ENCODE assay signal across 8 mouse cellular contexts in genomic region chr16:4541501-4542198, GRCm38 (mm10). TPM values are rescaled to one million over a fixed set of nuclear protein-coding genes. Genes with fewer than 3 reads are reported as not detected.
DNase-seq lines count a peak whose midpoint lies in the region; ATAC-seq lines count a peak whose summit lies in the region.

Srl (minus strand) TSS chr16:4541816.

- peak; percentile 93 for ATAC-seq in megakaryocyte progenitor cell, adult 5-6 weeks (replicated peaks; ENCODE audit: poor library complexity)

- peak; percentile 100 for DNase-seq in adipocyte (ENCODE audit: low spot score)
- peak; percentile 99 for DNase-seq in embryo, embryonic 10 days (ENCODE audit: low spot score)
- peak; percentile 100 for DNase-seq in gastrocnemius, postnatal 10 days
- DNase-seq in induced T-regulatory cell, adult 2 months (ENCODE audit: low read depth): peak; percentile 98
- peak; percentile 99 to 100 for DNase-seq in left cerebral cortex, adult 9 months (ENCODE audit: low spot score in 2 of 2)
- peak; percentile 100 for DNase-seq in right cerebral cortex, postnatal 14 days
- DNase-seq in urinary bladder, postnatal 36 days (ENCODE audit: low spot score in 2 of 2): peak; percentile 100

RNA-seq across cellular contexts. Expression of gene Srl, which starts in this region (rescaled TPM):
- 1,000 to 10,000 TPM; 1,275 to 1,445 TPM for total RNA-seq in gastrocnemius, postnatal 10 days (2021)
- total RNA-seq in megakaryocyte progenitor cell, adult 5-6 weeks (2015): 2.9 and 4.4 TPM in 2 replicates
- 13.9 and 18.7 TPM in 2 replicates for total RNA-seq in megakaryocyte progenitor cell, adult 5-6 weeks (2017)

Comparison
In these comparisons a context has a peak if more than half of its experiments do, and no peak if none do; other contexts are left out.
1. Peak in every context shown above with its lines: DNase-seq and ATAC-seq.
2. RNA of gene Srl (total RNA-seq): 1,275 to 1,445 TPM in gastrocnemius, postnatal 10 days; 2.9 to 18.7 TPM in megakaryocyte progenitor cell, adult 5-6 weeks; every median in the first group is over 10 times any median in the second.